Mouse (Mus musculus): ENCODE measurements around the gene Atad5.

GRCm38 (mm10) chr11:80145787-80146275, 56.6 kb downstream of the Atad5 start:
- TF ChIP-seq POLR2A (IDR thresholded peaks at IDR 0.05; ENCODE audit: borderline replicate concordance, control insufficient read depth, low read depth, low read length) (no peak), CTCF (IDR thresholded peaks at IDR 0.05; ENCODE audit: control insufficient read depth, insufficient read depth, low read length) (no peak)

Data from bone marrow, adult 2 months (tissue).